Mouse (Mus musculus) cerebellum, adult 8-10 months (tissue): ENCODE measurements around the gene Erg.

ENCODE experiments used
- DNase-seq: peaks from one replicate; pipeline ENCODE4 v3.0.0; 2022

Gene Erg

DNA sequence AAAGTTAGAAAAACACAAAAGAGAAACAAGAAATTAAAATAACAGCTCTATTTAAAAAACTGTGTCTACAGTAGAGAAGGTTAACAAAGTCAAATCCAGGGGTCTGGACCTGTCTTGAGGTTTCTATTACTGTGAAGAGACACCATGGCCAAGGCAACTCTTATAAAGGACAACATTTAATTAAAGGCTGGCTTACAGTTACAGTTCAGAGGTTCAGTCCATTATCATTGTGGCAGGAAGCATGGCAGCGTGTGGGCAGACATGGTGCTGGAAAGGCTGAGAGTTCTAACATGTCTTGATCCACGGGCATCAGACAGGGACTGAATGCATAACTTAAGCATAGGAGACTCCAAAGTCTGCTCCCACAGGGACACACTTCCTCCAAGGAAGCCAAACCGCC is 111.4 kb downstream of the Erg start:
- DNase-seq, result no peak

DNA sequence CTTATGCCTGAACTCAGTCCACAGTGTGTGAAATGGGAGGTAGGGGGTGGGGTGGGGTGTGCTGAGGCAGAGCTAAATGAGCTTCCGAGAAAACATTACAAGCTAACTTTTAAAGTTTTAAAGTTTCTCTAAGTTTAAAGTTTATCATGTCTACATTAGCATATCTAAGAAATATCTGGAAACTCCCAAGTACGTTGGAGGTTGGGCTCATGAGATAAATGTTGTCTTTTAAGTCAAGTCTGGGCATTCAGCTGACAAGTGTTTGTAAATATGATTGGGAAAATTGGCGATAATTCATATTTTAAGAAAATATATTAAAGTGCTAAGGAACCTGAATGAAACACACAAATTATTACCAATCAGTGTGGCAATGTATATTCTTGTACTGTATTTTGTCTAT is 112.4 kb downstream of the Erg start:
- DNase-seq, result no peak

DNA sequence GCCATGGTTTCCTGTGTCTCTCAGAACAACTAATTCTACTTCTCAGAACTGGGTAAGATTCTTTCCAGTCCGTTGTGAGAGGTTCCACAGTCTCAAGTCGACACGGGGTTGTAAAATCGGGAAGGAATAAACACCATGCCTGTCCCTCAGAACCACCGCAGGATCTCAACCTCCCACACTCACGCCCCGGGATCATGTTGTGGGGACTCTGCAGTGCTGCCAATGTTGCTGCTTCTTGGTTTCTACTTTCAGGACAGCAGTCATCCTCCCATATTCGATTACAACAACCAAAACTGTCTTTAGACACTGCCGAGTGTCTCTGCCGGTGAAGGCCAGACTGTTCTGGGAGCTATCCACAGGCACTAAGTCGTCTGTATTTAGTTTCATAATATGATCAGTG is 113.6 kb downstream of the Erg start:
- DNase-seq, result no peak

DNA sequence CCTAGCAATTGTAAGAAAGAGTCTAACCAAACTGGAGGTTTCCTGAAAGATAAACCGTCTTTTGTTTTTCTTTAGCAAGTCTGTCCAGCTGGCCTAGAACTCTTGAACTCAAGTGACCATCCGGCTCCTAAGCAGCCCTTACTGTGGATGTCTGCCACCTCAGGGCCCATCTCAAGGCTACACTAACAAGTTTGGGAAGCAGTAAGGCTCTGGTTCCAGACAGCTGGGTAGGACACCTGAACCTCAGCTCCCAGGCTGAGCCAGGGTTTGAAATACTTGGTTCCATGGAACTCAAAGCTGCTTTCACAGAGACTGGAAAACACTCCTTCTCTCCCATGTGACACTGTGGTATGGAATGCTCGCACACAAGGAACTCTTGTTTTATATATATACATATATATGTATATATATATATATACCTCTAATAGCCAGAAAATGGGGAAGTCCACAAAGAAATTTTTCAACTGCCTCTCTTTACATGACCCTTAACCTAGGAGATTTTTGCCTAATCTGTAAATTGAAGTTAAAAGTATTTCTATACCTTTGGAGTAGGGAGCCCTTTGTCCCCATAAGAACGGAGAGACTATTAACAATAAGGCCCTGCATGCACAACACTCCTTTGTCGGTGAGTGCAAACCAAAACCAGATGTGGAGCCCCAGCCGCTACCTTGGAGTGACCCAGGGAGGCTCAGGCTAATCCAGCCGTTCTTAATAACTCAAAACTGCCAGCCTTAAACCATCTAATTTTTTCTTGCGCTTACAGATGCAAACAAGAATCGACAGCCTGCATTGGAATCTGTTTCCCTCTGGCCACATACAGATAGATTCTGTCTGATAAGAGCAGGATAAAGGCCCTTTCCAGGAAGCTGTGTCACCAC is 116.9 kb downstream of the Erg start:
- no peak for DNase-seq

DNA sequence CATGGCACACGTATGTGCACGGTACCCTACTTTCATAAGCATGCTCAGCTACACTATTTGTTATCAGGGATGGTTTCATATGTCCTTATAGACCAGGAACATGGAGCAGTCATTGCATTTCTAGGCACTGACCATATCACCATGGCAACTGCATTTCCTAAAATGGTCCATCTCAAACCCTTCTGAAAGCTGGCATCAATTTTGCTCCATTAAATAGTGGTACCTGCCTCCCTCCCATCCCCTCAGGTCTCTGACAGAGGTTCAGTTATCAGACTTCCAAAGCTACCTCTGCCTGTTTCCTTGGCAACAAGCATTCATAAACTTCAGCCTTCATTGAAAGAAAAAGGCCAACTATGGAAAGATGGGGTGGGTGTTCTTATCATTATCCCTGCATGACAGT is 118.5 kb downstream of the Erg start:
- DNase-seq, result no peak

DNA sequence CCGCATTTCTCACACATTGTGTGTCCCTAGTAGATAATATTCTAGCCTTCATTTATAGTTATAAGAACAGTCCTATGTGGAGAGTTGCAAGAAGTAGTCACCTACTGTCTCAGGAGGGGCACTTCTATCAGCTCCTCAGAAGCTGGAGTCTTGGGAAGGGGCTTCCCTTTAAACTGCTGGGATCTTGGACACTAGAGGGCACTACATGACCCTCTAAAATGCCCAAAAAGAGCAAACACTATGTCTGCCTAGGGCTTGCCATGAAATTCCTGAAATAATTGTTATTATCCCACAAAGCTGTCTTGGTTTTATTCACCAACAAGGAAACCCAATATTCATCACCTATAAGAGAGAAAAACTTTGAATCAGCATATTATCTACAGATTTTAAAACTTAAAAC is 119.8 kb downstream of the Erg start:
- no peak for DNase-seq

DNA sequence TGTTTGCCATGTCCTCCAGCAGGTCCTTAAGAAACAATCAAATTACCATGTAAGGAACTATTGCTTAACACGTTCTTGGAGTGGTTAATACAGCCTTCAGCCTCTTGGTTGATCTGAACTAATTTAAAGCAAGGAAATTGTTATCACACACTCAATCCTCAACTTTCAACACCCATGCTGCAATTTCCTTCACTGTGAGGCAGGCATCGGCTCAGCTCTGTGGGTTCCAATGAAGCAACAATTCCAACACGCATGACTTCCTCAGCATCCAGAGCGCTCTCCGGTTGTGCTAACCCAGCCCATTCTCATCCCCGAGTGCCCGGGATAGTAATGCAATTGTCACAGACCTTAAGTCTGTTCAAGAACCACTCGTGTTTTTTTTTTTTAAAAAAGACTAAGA is 121.8 kb downstream of the Erg start:
- no peak for DNase-seq

DNA sequence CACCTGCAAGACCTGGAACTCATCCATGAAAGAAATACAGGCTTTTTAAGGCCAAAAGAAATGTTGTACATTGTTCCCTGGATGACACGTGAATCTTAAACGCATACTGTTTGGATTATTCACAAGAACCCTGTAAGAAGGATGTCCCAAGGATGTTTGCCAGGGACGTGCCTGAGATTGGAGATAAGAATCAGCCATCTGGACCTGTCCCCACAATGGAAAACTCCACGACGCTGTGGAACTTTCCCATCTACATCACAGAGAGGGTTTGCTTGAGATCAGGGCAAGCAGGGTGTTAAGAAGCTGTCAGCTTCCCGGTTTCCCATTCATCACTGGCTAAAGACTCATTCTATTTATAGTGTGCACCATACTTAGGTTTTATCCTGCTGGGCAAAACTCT is 122.6 kb downstream of the Erg start:
- no peak for DNase-seq

DNA sequence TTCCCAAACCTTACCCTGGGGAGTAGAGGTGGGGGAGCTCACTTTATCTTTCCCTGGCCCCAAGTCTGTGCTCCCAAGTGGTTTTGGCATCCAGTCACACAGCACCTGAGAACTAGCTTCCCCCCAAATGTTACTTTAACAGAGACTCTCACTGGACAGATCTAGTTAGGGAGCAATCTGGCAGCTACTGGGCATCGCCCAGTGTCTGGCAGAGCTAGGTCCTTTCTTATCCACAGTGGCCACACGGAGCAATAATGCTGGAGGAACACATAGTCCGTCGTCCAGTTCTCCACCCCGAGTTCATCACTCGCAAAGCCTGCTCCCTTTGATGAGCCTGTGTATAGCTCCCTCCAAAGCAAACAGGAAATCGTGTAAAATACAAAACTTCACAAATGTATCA is 124.5 kb downstream of the Erg start:
- no peak for DNase-seq

DNA sequence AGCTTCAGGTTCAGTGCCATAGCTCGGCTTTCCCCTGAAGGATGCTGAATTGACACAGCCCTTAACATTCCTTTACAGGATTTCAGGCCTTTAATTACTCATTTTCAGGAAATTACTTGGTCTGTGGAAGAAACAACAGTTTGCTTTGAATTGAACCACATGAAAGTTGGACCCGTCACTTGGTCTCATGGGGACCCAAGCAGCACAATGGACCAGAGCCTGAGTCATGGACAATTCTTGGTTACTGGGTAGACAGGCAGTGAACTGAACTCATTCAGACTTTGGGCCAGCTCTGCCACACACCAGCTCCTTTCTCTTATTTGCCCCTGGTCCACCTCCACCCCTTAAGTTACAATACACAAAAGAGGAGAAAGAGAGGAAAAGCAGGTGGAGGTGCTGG is 126.1 kb downstream of the Erg start:
- no peak for DNase-seq

DNA sequence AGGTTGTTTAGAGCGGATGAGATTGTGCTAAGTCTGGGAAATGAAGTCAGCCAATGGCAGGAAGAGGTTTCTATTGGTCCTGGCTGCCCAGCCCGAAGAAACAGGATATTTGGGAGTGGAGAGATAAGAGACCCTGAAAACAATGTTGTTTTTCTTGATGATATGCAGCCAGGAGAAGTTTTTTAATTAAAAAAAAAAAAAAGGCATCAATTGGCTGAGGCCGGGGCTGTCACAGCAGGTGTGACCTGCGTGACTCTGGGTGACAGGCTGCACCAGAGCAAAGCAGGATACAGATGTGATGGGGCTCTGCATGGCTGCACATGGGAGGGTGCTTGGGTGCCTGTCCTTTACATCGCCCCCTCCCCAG is 127.1 kb downstream of the Erg start:
- DNase-seq, result no peak

DNA sequence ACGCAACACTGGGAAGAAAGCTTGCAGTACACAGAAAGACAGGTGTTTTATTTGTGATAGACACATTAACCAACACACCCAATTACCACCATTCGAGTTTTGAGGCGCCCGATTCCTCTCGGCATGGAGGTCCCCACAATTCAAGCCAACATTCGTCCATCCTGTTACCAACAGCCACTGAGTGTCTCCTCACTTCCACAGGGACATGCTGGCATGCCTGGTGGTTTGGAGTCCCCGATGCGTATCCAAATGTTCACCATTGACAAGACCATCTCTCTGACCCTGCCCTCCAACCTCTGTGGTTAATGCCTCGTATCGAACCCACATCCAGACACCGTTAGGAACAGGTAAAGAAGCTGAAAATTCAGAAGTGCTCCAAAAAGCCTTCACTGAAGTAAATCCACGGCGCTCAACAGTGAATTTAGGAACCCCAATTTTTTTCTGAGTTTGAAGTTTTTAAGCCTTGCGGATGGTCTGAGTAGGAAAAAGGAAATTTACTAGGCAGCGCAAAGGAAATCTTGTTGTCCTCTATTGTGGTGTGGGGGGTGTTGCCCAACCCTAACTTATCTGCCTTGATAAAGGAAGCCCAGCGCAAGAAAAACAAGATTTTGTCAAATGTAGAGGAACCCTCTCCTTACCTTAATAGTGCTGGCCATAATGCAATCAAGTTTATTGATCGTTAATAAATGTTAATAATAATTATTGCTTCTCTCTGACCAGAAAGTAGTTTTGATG is 127.6 kb downstream of the Erg start:
- no peak for DNase-seq

DNA sequence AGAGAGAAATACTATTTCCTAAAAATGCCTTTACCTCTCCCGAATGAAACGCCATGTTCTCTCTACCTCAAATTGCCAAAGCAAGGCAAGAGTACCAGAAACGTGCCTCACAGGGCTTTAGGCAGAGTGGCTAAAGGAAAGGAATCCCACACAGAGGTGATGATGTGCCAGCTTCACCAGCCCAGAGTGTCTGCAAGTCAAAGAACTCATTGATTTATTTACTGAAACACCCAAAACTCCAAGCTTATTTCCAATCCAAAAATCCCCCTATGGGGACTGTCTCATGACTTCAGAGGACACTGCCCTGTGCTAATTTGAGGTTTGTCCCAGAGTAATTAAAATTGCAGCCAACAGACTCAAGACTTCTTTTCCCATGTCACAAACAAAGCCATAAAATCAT is 129.4 kb downstream of the Erg start:
- no peak for DNase-seq

DNA sequence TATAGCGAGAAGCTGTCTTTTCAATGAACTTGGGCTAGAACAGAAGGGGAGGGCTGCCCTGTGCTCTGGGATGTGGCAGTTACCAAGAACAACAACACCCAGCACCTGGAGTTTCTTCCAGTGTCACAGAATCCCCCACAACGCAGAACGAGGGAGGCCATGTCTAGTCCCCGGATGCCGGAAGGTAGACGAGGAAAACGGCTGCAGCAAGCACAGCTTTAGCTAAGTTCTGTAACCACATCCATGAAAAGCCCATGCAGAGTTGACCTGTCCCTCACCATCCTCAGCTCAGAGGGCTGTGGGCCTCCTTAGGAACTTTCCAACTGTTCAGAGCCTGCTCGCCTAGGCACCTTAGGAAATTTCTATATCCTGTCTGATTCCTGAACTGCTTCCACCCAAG is 130.5 kb downstream of the Erg start:
- no peak for DNase-seq

DNA sequence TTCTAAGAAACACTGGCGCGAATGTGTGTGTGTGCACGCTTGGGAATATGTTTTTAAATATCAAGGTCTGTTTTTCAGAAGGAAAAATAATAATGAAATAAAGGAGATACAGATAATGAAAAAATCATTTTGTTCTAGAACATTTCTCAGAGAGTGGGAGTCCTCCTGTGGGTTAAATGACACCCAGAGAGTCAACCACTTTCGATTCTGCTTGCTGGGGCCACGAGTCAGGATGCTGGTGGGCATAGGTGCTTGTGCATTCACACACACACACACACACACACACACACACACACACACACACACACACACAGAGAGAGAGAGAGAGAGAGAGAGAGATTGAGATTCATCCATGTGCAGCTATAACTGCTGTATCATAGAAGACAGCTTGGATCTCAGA is 130.9 kb downstream of the Erg start:
- no peak for DNase-seq

DNA sequence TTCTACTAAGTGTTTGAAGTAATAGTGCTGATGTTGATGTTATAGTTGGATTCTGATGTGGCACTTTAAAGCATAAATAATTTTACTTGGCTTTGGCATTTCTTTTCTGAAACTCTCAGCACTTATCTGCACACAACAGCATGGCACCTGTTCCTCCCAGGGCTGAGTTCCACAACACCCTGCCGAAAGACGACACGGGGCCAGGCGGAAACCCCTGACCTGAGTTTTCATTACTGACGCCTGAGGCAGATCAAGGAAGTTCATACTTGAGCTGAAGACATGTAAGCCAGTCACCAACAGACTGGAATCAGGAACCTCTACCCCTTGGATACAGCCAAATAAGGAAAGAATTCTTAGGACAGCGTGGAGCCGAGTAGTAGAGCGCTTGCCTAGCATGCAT is 134.0 kb downstream of the Erg start:
- DNase-seq, result no peak

DNA sequence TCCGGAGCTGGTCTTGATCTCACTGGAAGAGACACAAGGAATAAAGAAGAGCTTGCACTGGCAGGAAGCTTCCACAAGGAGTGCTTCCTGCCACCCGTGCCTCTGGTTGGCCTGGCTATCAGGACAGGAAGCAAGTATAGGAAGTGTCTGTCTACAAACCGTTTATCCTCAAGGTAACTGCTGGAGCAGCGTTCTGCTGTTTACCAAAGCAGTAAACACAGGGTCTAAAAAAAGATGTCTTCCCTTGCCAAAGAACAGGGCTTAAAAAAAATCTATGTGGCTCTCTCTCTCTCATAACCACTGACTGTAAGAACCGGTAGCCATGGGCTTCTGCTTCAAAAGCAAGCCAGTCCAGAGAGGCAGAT is 137.1 kb downstream of the Erg start:
- no peak for DNase-seq

DNA sequence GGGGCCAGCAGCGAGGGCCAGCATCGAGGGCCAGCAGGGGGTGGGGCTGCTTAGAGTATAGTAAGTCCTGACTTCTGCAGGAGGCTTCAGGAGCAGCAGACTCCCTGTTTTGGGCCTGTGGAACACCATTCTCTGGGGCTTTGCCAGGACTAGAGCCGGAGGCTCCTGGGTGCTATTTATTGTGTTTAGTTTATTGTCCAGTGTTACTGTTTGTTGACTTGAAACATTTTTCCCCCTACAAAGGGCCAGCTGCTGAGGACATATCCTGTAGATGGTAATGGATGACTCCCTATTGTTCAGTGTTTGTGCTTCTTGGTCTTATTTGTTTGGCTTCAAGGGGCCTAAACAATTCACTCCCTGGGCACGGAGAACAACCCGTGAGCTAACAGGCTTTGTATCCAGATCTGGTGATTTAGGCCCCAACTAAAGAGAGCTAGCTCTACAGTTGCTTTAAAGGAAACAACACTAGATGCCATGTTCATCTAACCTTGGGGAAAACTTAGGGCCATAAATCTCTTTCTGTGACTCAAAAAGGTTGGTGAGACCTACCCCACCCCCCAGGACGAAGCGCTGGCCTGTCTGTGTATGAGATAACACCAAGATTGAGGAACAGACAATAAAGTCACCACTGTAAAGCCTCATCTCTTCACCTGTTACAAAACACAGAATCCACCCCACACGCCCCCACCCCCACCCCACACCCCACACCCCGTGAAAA is 137.6 kb downstream of the Erg start:
- DNase-seq, result no peak

DNA sequence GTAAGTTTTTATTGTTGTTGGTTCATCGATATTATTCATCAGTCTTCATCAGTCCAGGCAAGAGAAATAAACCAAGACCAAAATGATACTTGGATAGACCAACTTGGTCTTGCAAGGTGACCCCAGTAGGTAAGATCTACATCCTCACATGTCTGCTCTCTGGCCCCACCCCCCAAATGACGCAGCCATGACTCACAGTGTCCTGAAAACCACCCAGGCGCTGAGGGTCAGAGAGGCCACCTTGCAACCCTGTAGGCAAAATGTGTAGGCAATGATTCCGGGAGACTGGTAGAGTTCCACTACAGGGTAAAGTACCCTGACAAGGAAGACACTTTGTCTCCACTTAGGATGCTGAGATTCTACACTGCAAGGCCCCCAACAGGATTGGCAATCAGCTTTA is 138.5 kb downstream of the Erg start:
- no peak for DNase-seq

DNA sequence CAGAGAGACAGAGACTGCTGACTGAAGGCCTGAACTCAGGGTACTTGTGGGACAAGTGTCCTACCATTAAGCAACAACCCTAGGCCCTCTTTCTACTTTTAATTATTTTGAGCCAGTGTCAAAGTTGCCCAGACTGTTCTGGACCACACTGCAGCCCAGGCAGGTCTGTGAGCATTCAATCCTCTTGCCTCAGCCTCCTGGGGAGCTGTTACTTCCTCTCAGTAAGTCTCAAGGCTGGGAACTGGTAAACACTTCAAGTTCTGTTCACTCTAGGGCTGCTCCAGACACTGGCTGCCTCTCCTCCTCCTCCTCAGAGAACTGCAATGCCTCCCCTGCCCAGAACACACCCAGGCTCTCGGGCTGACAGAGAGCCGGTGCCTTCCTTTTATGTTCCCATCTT is 140.0 kb downstream of the Erg start:
- no peak for DNase-seq

DNA sequence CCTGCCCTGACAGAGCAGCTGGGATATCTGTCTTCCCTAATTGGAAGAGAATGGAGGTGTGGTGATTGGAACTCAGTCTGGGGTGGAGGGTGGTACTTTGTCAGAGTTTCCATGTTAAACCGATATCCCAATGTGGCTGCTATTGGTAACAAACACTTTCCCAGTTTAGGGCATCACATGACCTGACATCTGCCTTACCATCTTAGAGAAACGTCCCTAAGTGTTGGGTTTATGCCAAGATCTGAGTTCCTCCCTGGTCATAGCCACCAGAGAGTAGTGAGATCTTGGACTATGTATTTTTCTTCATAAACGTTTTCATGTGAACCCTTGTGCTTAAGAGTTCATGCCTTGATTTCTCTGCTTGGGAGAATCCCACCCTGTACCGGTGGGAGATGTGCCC is 144.4 kb downstream of the Erg start:
- no peak for DNase-seq

DNA sequence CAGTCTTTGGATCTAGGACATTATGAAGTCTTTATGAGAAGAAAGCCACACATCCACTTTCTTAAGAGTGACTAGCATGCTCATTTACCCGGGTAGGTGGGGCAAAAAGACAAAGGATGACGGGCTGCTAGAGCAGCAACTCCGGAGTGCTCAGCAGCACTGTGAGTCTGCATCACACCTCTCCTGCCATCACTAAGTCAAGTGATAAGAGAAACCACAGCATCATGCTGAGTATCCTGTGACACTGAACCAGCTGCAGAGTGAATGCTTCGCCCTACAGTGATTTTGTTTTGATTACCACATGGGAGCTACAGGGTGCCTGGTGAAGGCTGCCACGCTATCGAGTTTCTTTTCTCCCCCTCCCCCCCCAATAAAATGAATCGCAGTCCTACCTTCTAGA is 145.2 kb downstream of the Erg start:
- no peak for DNase-seq

DNA sequence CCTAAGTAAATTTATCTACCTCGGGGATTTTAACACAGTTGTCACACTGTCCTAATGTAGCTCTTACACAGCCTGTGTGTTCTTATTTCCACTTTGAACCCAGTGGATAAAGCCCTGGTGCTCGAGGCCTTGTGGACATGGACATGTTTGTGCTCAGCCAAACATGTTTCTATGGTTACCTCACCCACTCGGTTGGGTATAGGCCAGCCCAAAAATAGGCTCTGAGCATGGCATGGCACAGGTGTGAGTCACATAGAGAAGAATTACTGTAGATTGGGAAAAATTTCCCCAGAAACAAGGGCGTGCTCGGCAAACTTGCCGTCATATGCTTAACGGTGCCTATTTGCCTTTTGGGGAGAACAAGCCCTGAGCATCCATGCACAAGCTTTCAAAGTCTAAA is 146.1 kb downstream of the Erg start:
- no peak for DNase-seq

DNA sequence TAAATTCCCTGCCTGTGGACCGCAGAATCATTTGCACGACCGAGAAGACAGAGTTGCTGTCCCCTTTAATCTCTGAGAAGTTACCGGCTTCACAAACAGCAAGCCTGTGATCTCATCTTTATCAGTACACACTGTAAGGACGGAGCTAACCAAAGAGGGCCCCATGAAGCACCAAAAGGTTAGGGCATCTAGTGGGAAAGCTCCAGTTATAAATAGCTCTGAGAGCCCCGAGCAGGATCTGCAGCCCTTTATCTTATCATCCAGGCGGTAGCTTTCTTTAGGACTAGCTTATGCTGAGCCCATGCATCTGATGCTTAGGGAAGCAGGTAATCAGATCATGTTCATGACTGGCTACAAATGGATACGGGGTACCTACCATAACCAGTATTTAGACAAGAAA is 146.6 kb downstream of the Erg start:
- DNase-seq, result no peak
